Mouse (Mus musculus): Measurements from ENCODE around the gene Prr14. TPM values are rescaled to one million over a fixed set of nuclear protein-coding genes. Genes with fewer than 3 reads are reported as not detected.

Prr14 gene
- 136 to 150 TPM (median 139 TPM) in 4 replicates for total RNA-seq (2023)

GRCm38 (mm10) chr7:127459311-127459710 lies at the start of gene Prr14:
Gene Prr14, plus strand, starts transcription at chr7:127459611.

GRCm38 (mm10) chr7:127421388-127422191 lies 37.8 kb upstream of the Prr14 start, which contains the start of gene Zfp688:
Gene Zfp688, minus strand, starts transcription at chr7:127422068.

GRCm38 (mm10) chr7:127448521-127449300 lies 10.7 kb upstream of the Prr14 start, which contains the start of gene Zfp689:
Gene Zfp689, minus strand, starts transcription at chr7:127449158.

GRCm38 (mm10) chr7:127478635-127479317 lies 19.4 kb downstream of the Prr14 start, which contains the start of gene Fbrs:
Gene Fbrs, plus strand, starts transcription at chr7:127479199.

GRCm38 (mm10) chr7:127511808-127512230 lies 52.4 kb downstream of the Prr14 start, which contains the start of gene Srcap:
Gene Srcap, plus strand, starts transcription at chr7:127511983.

GRCm38 (mm10) chr7:127519284-127519683 lies 59.9 kb downstream of the Prr14 start, which contains the start of gene Gm42715:
Gene Gm42715, plus strand, starts transcription at chr7:127519584.

Other genes with a start within 250 kb of the Prr14 start
- 8.8 to 11.3 TPM (median 10.0 TPM) in 4 replicates for gene Zfp553, start 226.6 kb upstream of the Prr14 start, total RNA-seq (2023)
- gene Sept1, start 226.5 kb upstream of the Prr14 start, total RNA-seq (2023): 398 to 439 TPM (median 400 TPM) in 4 replicates
- 11.6 to 23.5 TPM (median 13.5 TPM) in 4 replicates for gene Zfp771, start 215.3 kb upstream of the Prr14 start, total RNA-seq (2023)
- gene Dctpp1, start 198.9 kb upstream of the Prr14 start, total RNA-seq (2023): 14.3 to 19.5 TPM (median 15.7 TPM) in 4 replicates
- 24.1 to 28.3 TPM (median 25.3 TPM) in 4 replicates for gene Sephs2, start 185.6 kb upstream of the Prr14 start, total RNA-seq (2023)
- gene Itgal, start 163.4 kb upstream of the Prr14 start, total RNA-seq (2023): 114 to 124 TPM (median 119 TPM) in 4 replicates
- 2.3 to 4.1 TPM (median 3.3 TPM) in 4 replicates for gene Zfp768, start 114.0 kb upstream of the Prr14 start, total RNA-seq (2023)
- 11.6 to 15.7 TPM (median 12.1 TPM) in 4 replicates for gene Zfp747, start 83.6 kb upstream of the Prr14 start, total RNA-seq (2023)
- 2.9 to 4.1 TPM (median 3.2 TPM) in 4 replicates for gene 9130019O22Rik, start 72.4 kb upstream of the Prr14 start, total RNA-seq (2023)
- gene E430018J23Rik, start 66.0 kb upstream of the Prr14 start, total RNA-seq (2023): 4.6 to 7.8 TPM (median 6.1 TPM) in 4 replicates
- 7.5 to 9.6 TPM (median 9.1 TPM) in 4 replicates for gene Zfp764, start 52.8 kb upstream of the Prr14 start, total RNA-seq (2023)
- 12.3 to 17.4 TPM (median 14.9 TPM) in 4 replicates for gene Zfp688, start 37.5 kb upstream of the Prr14 start, total RNA-seq (2023)
- gene Zfp689, start 10.5 kb upstream of the Prr14 start, total RNA-seq (2023): 4.0 to 6.0 TPM (median 4.9 TPM) in 4 replicates
- 294 to 330 TPM (median 310 TPM) in 4 replicates for gene Fbrs, start 19.6 kb downstream of the Prr14 start, total RNA-seq (2023)
- gene Srcap, start 52.4 kb downstream of the Prr14 start, total RNA-seq (2023): 220 to 229 TPM (median 223 TPM) in 4 replicates
- 45.9 to 50.2 TPM (median 48.5 TPM) in 4 replicates for gene Gm42715, start 60.0 kb downstream of the Prr14 start, total RNA-seq (2023)
- gene Tmem265, start 101.8 kb downstream of the Prr14 start, total RNA-seq (2023): 8.3 TPM in 1 of 4 replicates, not detected in the others
- gene Phkg2, start 113.7 kb downstream of the Prr14 start, total RNA-seq (2023): 119 to 136 TPM (median 126 TPM) in 4 replicates
- 0.38 to 1.5 TPM (median 0.60 TPM) in 4 replicates for gene Ccdc189, start 129.0 kb downstream of the Prr14 start, total RNA-seq (2023)
- gene Rnf40, start 129.2 kb downstream of the Prr14 start, total RNA-seq (2023): 148 to 154 TPM (median 150 TPM) in 4 replicates
- 3.0 to 5.8 TPM (median 3.5 TPM) in 4 replicates for gene Zfp629, start 156.2 kb downstream of the Prr14 start, total RNA-seq (2023)
- 63.0 to 68.4 TPM (median 63.8 TPM) in 4 replicates for gene Bcl7c, start 249.3 kb downstream of the Prr14 start, total RNA-seq (2023)